Mouse (Mus musculus): Measurements from ENCODE around the gene Mepce. TPM values are rescaled to one million over a fixed set of nuclear protein-coding genes. Genes with fewer than 3 reads are reported as not detected.

Gene Mepce
- polyA plus RNA-seq, 1 experiment from 2014 or later, result 64.6 TPM

- in situ Hi-C loops (cut with MboI; ENCODE audit: low pct_unique_long_range_greater_than_20kb), result loop anchor here (10.0 to 25.0 kb wide), 2 partner anchors 376 to 1223 kb away; partner anchors contain the start of gene Cops6
- no peaks in the 10 kb centered on the region for H3K27me3 ChIP-seq
- CTCF ChIA-PET, result no interaction called here
- POLR2A ChIA-PET, result no interaction called here
- TF ChIP-seq CTCF (IDR thresholded peaks at IDR 0.05), result no peak
- DNase-seq (ENCODE audit: low read depth, low spot score) (no peak), ATAC-seq (no peak)
Measured at GRCm38 (mm10) chr5:137788946-137789531, 1.6 kb upstream of the Mepce start.

GRCm38 (mm10) chr5:137788171-137788570, 716 bp upstream of the Mepce start:
- no peak for DNase-seq (ENCODE audit: low read depth, low spot score)
- ChIA-PET POLR2A (no interaction called here), CTCF (no interaction called here)
- no peak for TF ChIP-seq CTCF (IDR thresholded peaks at IDR 0.05)
- H3K27me3 ChIP-seq, result no peaks in the 10 kb centered on the region
- no peak for ATAC-seq
- in situ Hi-C loops (cut with MboI; ENCODE audit: low pct_unique_long_range_greater_than_20kb), result loop anchor here (10.0 to 25.0 kb wide), 2 partner anchors 377 to 1224 kb away; partner anchors contain the start of gene Cops6

- CTCF ChIA-PET, result no interaction called here
- ATAC-seq (peak; percentile 58), DNase-seq (ENCODE audit: low read depth, low spot score) (peak; percentile 99)
- POLR2A ChIA-PET, result interaction anchor here (0.6 kb wide), 1 partner anchor 67 kb away, joined by 3 read pairs; no protein-coding TSS in a partner anchor
- in situ Hi-C loops (cut with MboI; ENCODE audit: low pct_unique_long_range_greater_than_20kb), result loop anchor here (10.0 to 25.0 kb wide), 2 partner anchors 378 to 1226 kb away; partner anchors contain the start of gene Cops6
- no peaks in the 10 kb centered on the region for H3K27me3 ChIP-seq
- no peak for TF ChIP-seq CTCF (IDR thresholded peaks at IDR 0.05)
Measured at GRCm38 (mm10) chr5:137786109-137786942, 1.1 kb downstream of the Mepce start.

- ChIA-PET CTCF (interaction anchor here (1.5 to 2.5 kb wide), 2 partner anchors 12 to 14 kb away, joined by 4 to 7 read pairs; no protein-coding TSS in a partner anchor), POLR2A (interaction anchor here (0.6 to 1.1 kb wide), 2 partner anchors 13 to 132 kb away, joined by 3 to 4 read pairs; no protein-coding TSS in a partner anchor)
- H3K27me3 ChIP-seq, result no peaks in the 10 kb centered on the region
- no peak for TF ChIP-seq CTCF (IDR thresholded peaks at IDR 0.05)
- ATAC-seq, result peak; percentile 0
- DNase-seq (ENCODE audit: low read depth, low spot score), result no peak
- in situ Hi-C loops (cut with MboI; ENCODE audit: low pct_unique_long_range_greater_than_20kb), result loop anchor here (10.0 to 25.0 kb wide), 2 partner anchors 379 to 1227 kb away; partner anchors contain the start of gene Cops6
Measured at GRCm38 (mm10) chr5:137785164-137786031, 2.1 kb downstream of the Mepce start.

- TF ChIP-seq CTCF (IDR thresholded peaks at IDR 0.05), result no peak
- no peak for ATAC-seq
- in situ Hi-C loops (cut with MboI; ENCODE audit: low pct_unique_long_range_greater_than_20kb), result loop anchor here (10.0 to 25.0 kb wide), 2 partner anchors 380 to 1228 kb away; partner anchors contain the start of gene Cops6
- DNase-seq (ENCODE audit: low read depth, low spot score), result no peak
- H3K27me3 ChIP-seq, result no peaks in the 10 kb centered on the region
- ChIA-PET POLR2A (interaction anchor here (1.1 kb wide), 1 partner anchor 131 kb away, joined by 3 read pairs; no protein-coding TSS in a partner anchor), CTCF (interaction anchor here (1.5 to 2.5 kb wide), 2 partner anchors 11 to 13 kb away, joined by 4 to 7 read pairs; no protein-coding TSS in a partner anchor)
Measured at GRCm38 (mm10) chr5:137784546-137784945, 2.9 kb downstream of the Mepce start.

GRCm38 (mm10) chr5:137783901-137784540, 3.4 kb downstream of the Mepce start:
- no peaks in the 10 kb centered on the region for H3K27me3 ChIP-seq
- TF ChIP-seq CTCF (IDR thresholded peaks at IDR 0.05), result no peak
- CTCF ChIA-PET, result interaction anchor here (0.9 to 2.5 kb wide), 3 partner anchors 11 to 18 kb away, joined by 3 to 7 read pairs (median 4); no protein-coding TSS in a partner anchor
- in situ Hi-C loops (cut with MboI; ENCODE audit: low pct_unique_long_range_greater_than_20kb), result loop anchor here (10.0 to 25.0 kb wide), 2 partner anchors 381 to 1228 kb away; partner anchors contain the start of gene Cops6
- POLR2A ChIA-PET, result interaction anchor here (0.6 kb wide), 1 partner anchor 9 kb away, joined by 3 read pairs; no protein-coding TSS in a partner anchor
- no peak for ATAC-seq
- no peak for DNase-seq (ENCODE audit: low read depth, low spot score)

- H3K27me3 ChIP-seq, result no peaks in the 10 kb centered on the region
- ATAC-seq (no peak), DNase-seq (ENCODE audit: low read depth, low spot score) (no peak)
- POLR2A ChIA-PET, result no interaction called here
- in situ Hi-C loops (cut with MboI; ENCODE audit: low pct_unique_long_range_greater_than_20kb), result loop anchor here (10.0 to 25.0 kb wide), 2 partner anchors 382 to 1229 kb away; partner anchors contain the start of gene Cops6
- no peak for TF ChIP-seq CTCF (IDR thresholded peaks at IDR 0.05)
- CTCF ChIA-PET, result interaction anchor here (0.9 to 2.5 kb wide), 2 partner anchors 10 to 17 kb away, joined by 3 to 7 read pairs; no protein-coding TSS in a partner anchor
Measured at GRCm38 (mm10) chr5:137782776-137783522, 4.5 kb downstream of the Mepce start.

GRCm38 (mm10) chr5:137781661-137782060, 5.8 kb downstream of the Mepce start:
- ChIA-PET CTCF (no interaction called here), POLR2A (no interaction called here)

More at GRCm38 (mm10) chr5:137781661-137782060, 5.8 kb downstream of the Mepce start:
- in situ Hi-C loops (cut with MboI; ENCODE audit: low pct_unique_long_range_greater_than_20kb), result loop anchor here (10.0 to 25.0 kb wide), 2 partner anchors 383 to 1231 kb away; partner anchors contain the start of gene Cops6
- DNase-seq (ENCODE audit: low read depth, low spot score) (no peak), ATAC-seq (no peak)
- H3K27me3 ChIP-seq, result no peaks in the 10 kb centered on the region
- TF ChIP-seq CTCF (IDR thresholded peaks at IDR 0.05), result no peak

Measured in Patski (cell line).